Mouse (Mus musculus) lung, adult 2 months (tissue): Measurements from ENCODE around the gene Usp35.

Experiments used
- CTCF ChIP-seq: fragments of 200-500 bp; IDR thresholded peaks from 2 replicates; pipeline ENCODE4 v1.5.1; 2011; ENCODE audit warnings: mild to moderate bottlenecking, low read length, control low read depth; ENCODE audit not compliant: insufficient read depth
- POLR2A ChIP-seq: fragments of 200-500 bp; IDR thresholded peaks from 2 replicates; pipeline ENCODE4 v1.6.1; 2011; ENCODE audit warnings: low read depth, mild to moderate bottlenecking, control low read depth, low read length, borderline replicate concordance; ENCODE audit errors: extremely low read depth

GRCm38 (mm10) chr7:97327376-97327775, 4.4 kb downstream of the Usp35 start:
- TF ChIP-seq CTCF (no peak), POLR2A (no peak)
